Mouse (Mus musculus): ENCODE data around the gene Ppp2r5c. TPM values are rescaled to one million over a fixed set of nuclear protein-coding genes. Genes with fewer than 3 reads are reported as not detected.
A peak's percentile ranks its signal among the peaks of the same experiment; 100 is the strongest.

Gene Ppp2r5c
- polyA plus RNA-seq, 1 experiment from 2014 or later, result 145 TPM

- WGBS, result 70% methylated on average over 2 of the region's 2 CpGs
- no peak overlapping the region for H3K27ac ChIP-seq
- H3K4me2 ChIP-seq, result no peak overlapping the region
- no peaks in the 10 kb centered on the region for H3K27me3 ChIP-seq (replicated peaks)
- no peak overlapping the region for H3K9ac ChIP-seq
- peaks cover 4% of the 10 kb centered on the region; the same call in 1 of the 2 replicates for H3K36me3 ChIP-seq
- no peak overlapping the region for H3K4me3 ChIP-seq (replicated peaks)
- H3K9me3 ChIP-seq, result no peaks in the 10 kb centered on the region
- no peaks in the 10 kb centered on the region for H3K4me1 ChIP-seq
- ATAC-seq (ENCODE audit: insufficient read depth, low FRiP score, low read depth), result no peak
Observed at GRCm38 (mm10) chr12:110533151-110533550, 86.2 kb downstream of the Ppp2r5c start.

GRCm38 (mm10) chr12:110533832-110534231, 86.9 kb downstream of the Ppp2r5c start:
- Histone ChIP-seq H3K9ac (no peak overlapping the region), H3K4me2 (no peak overlapping the region), H3K4me3 (replicated peaks) (no peak overlapping the region), H3K9me3 (no peaks in the 10 kb centered on the region), H3K27me3 (replicated peaks) (no peaks in the 10 kb centered on the region), H3K4me1 (no peaks in the 10 kb centered on the region), H3K27ac (no peak overlapping the region), H3K36me3 (peaks cover 4% of the 10 kb centered on the region; the same call in 1 of the 2 replicates)
- WGBS, result 87% methylated on average over 3 of the region's 3 CpGs
- ATAC-seq (ENCODE audit: insufficient read depth, low FRiP score, low read depth), result no peak

GRCm38 (mm10) chr12:110535361-110535760, 88.4 kb downstream of the Ppp2r5c start:
- Histone ChIP-seq H3K36me3 (peaks cover 4% of the 10 kb centered on the region; the same call in 1 of the 2 replicates), H3K4me1 (no peaks in the 10 kb centered on the region), H3K27me3 (replicated peaks) (no peaks in the 10 kb centered on the region), H3K4me3 (replicated peaks) (no peak overlapping the region), H3K4me2 (no peak overlapping the region), H3K9me3 (no peaks in the 10 kb centered on the region), H3K27ac (no peak overlapping the region), H3K9ac (no peak overlapping the region)
- no peak for ATAC-seq (ENCODE audit: insufficient read depth, low FRiP score, low read depth)
- WGBS, result 91% methylated on average over 5 of the region's 5 CpGs

GRCm38 (mm10) chr12:110537751-110538150, 90.8 kb downstream of the Ppp2r5c start:
- Histone ChIP-seq H3K27me3 (replicated peaks) (no peaks in the 10 kb centered on the region), H3K4me2 (no peak overlapping the region), H3K36me3 (no peaks in the 10 kb centered on the region), H3K4me1 (no peaks in the 10 kb centered on the region), H3K9ac (no peak overlapping the region), H3K27ac (no peak overlapping the region), H3K9me3 (no peaks in the 10 kb centered on the region), H3K4me3 (replicated peaks) (no peak overlapping the region)
- 92% methylated on average over 8 of the region's 8 CpGs for WGBS
- ATAC-seq (ENCODE audit: insufficient read depth, low FRiP score, low read depth), result no peak

GRCm38 (mm10) chr12:110539346-110539745, 92.4 kb downstream of the Ppp2r5c start:
- Histone ChIP-seq H3K4me2 (no peak overlapping the region), H3K4me1 (no peaks in the 10 kb centered on the region), H3K9me3 (no peaks in the 10 kb centered on the region), H3K9ac (no peak overlapping the region), H3K27me3 (replicated peaks) (no peaks in the 10 kb centered on the region), H3K4me3 (replicated peaks) (no peak overlapping the region), H3K36me3 (peaks cover 3% of the 10 kb centered on the region; the same call in 1 of the 2 replicates), H3K27ac (no peak overlapping the region)
- ATAC-seq (ENCODE audit: insufficient read depth, low FRiP score, low read depth), result no peak
- WGBS, result 91% methylated on average over 10 of the region's 10 CpGs

- Histone ChIP-seq H3K27ac (no peak overlapping the region), H3K4me1 (no peaks in the 10 kb centered on the region), H3K9me3 (no peaks in the 10 kb centered on the region), H3K4me3 (replicated peaks) (no peak overlapping the region), H3K36me3 (peaks cover 3% of the 10 kb centered on the region; the same call in 1 of the 2 replicates), H3K9ac (no peak overlapping the region), H3K27me3 (replicated peaks) (no peaks in the 10 kb centered on the region), H3K4me2 (no peak overlapping the region)
- WGBS, result 82% methylated on average over 9 of the region's 9 CpGs
- no peak for ATAC-seq (ENCODE audit: insufficient read depth, low FRiP score, low read depth)
Observed at GRCm38 (mm10) chr12:110539798-110540197, 92.9 kb downstream of the Ppp2r5c start.

- no peak overlapping the region for H3K27ac ChIP-seq
- 88% methylated on average over 8 of the region's 8 CpGs for WGBS
- H3K4me2 ChIP-seq, result no peak overlapping the region
Observed at GRCm38 (mm10) chr12:110540273-110540672, 93.4 kb downstream of the Ppp2r5c start.

GRCm38 (mm10) chr12:110541001-110541400, 94.1 kb downstream of the Ppp2r5c start:
- Histone ChIP-seq H3K36me3 (peaks cover 8% of the 10 kb centered on the region; the same call in 1 of the 2 replicates), H3K27ac (no peak overlapping the region), H3K4me1 (no peaks in the 10 kb centered on the region), H3K4me3 (replicated peaks) (no peak overlapping the region), H3K9ac (no peak overlapping the region), H3K9me3 (no peaks in the 10 kb centered on the region), H3K27me3 (replicated peaks) (no peaks in the 10 kb centered on the region), H3K4me2 (no peak overlapping the region)
- ATAC-seq (ENCODE audit: insufficient read depth, low FRiP score, low read depth), result no peak
- 84% methylated on average over 8 of the region's 8 CpGs for WGBS

More at GRCm38 (mm10) chr12:110540273-110540672, 93.4 kb downstream of the Ppp2r5c start:
- no peak overlapping the region for H3K9ac ChIP-seq
- no peak overlapping the region for H3K4me3 ChIP-seq (replicated peaks)
- peaks cover 3% of the 10 kb centered on the region; the same call in 1 of the 2 replicates for H3K36me3 ChIP-seq
- no peaks in the 10 kb centered on the region for H3K27me3 ChIP-seq (replicated peaks)
- no peaks in the 10 kb centered on the region for H3K9me3 ChIP-seq
- ATAC-seq (ENCODE audit: insufficient read depth, low FRiP score, low read depth), result no peak
- no peaks in the 10 kb centered on the region for H3K4me1 ChIP-seq

GRCm38 (mm10) chr12:110541528-110541927, 94.6 kb downstream of the Ppp2r5c start:
- Histone ChIP-seq H3K27ac (no peak overlapping the region), H3K9ac (no peak overlapping the region), H3K9me3 (no peaks in the 10 kb centered on the region), H3K27me3 (replicated peaks) (no peaks in the 10 kb centered on the region), H3K36me3 (peaks cover 14% of the 10 kb centered on the region), H3K4me2 (no peak overlapping the region), H3K4me3 (replicated peaks) (no peak overlapping the region), H3K4me1 (no peaks in the 10 kb centered on the region)
- WGBS, result 86% methylated on average over 5 of the region's 5 CpGs
- no peak for ATAC-seq (ENCODE audit: insufficient read depth, low FRiP score, low read depth)

GRCm38 (mm10) chr12:110545040-110545701, 98.3 kb downstream of the Ppp2r5c start:
- Histone ChIP-seq H3K4me3 (replicated peaks) (no peak overlapping the region), H3K27ac (no peak overlapping the region), H3K27me3 (replicated peaks) (no peaks in the 10 kb centered on the region), H3K9ac (no peak overlapping the region), H3K4me2 (no peak overlapping the region), H3K4me1 (0 out of 2 replicates have a peak, but pooled peaks cover 2% of the 10 kb centered on the region), H3K9me3 (no peaks in the 10 kb centered on the region), H3K36me3 (peaks cover 34% of the 10 kb centered on the region)
- 84% methylated on average over 4 of the region's 4 CpGs for WGBS
- no peak for ATAC-seq (ENCODE audit: insufficient read depth, low FRiP score, low read depth)

- no peak overlapping the region for H3K9ac ChIP-seq
- ATAC-seq (ENCODE audit: insufficient read depth, low FRiP score, low read depth), result no peak
- 94% methylated on average over 12 of the region's 12 CpGs for WGBS
- H3K4me1 ChIP-seq, result 0 out of 2 replicates have a peak, but pooled peaks cover 2% of the 10 kb centered on the region
- peaks cover 46% of the 10 kb centered on the region for H3K36me3 ChIP-seq
- H3K4me2 ChIP-seq, result no peak overlapping the region
- H3K27ac ChIP-seq, result no peak overlapping the region
- no peaks in the 10 kb centered on the region for H3K27me3 ChIP-seq (replicated peaks)
- no peak overlapping the region for H3K4me3 ChIP-seq (replicated peaks)
- H3K9me3 ChIP-seq, result no peaks in the 10 kb centered on the region
Observed at GRCm38 (mm10) chr12:110547573-110547972, 100.7 kb downstream of the Ppp2r5c start.

- H3K4me1 ChIP-seq, result 0 out of 2 replicates have a peak, but pooled peaks cover 2% of the 10 kb centered on the region
- no peak overlapping the region for H3K4me3 ChIP-seq (replicated peaks)
- peaks cover 58% of the 10 kb centered on the region for H3K36me3 ChIP-seq
- no peaks in the 10 kb centered on the region for H3K9me3 ChIP-seq
- H3K9ac ChIP-seq, result no peak overlapping the region
- WGBS, result 82% methylated on average over 7 of the region's 7 CpGs
- peak; percentile 43 for ATAC-seq (ENCODE audit: insufficient read depth, low FRiP score, low read depth)
- no peak overlapping the region for H3K27ac ChIP-seq
- H3K27me3 ChIP-seq (replicated peaks), result no peaks in the 10 kb centered on the region
- H3K4me2 ChIP-seq, result no peak overlapping the region
Observed at GRCm38 (mm10) chr12:110549437-110550112, 102.7 kb downstream of the Ppp2r5c start.
